Mouse (Mus musculus): ENCODE results near the gene Rab11fip2. TPM values are rescaled to one million over a fixed set of nuclear protein-coding genes. Genes with fewer than 3 reads are reported as not detected.

The Rab11fip2 gene
- total RNA-seq, 2 experiments from 2014 or later: 15.7 to 23.0 TPM

GRCm38 (mm10) chr19:59853061-59853460 lies 90.4 kb downstream of the Rab11fip2 start:
- no peak for DNase-seq

Data from adrenal gland, postnatal 10 days (tissue).